In the genomic region with DNA sequence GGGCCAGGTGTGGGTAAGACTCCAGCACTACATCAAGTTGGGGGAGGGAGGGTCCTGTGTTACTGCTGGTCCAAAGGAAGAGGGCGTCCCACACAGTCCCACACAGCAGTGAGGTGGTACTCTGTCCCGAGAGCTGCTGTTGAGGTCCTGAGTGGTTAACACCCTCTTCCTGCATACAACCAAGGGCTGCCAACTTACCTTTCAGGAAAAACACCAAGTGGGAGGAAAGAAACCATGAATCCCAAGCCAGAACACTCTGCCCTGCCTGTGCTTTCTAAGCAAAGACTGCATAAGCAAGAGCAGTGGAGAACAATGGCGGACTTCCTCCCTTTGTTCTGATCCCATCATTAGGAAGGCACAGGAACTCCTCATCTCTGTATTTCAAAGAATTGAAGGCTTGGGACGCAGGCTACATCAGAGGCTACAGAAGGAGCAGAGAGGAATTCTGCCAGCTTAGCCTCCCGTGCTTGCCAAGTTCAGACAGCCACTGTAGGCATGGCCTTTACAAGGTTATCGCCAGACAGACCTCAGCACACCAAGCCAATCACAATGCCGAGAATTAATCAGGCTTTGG, we compare ENCODE assay signal across 8 mouse cellular contexts.
DNase-seq lines count a peak whose midpoint lies in the region; ATAC-seq and TF ChIP-seq lines count a peak whose summit lies in the region.

No protein-coding gene starts in this region.

- peaks cover 9% of the 10 kb centered on the region for H3K4me1 ChIP-seq in limb, embryonic 13.5 days
- no peaks in the 10 kb centered on the region for H3K4me1 ChIP-seq in limb, embryonic 10.5 days
- peaks cover 5% of the 10 kb centered on the region; the same call in 1 of the 2 replicates for H3K4me1 ChIP-seq in forebrain, postnatal 0 days (ENCODE audit: insufficient read depth)
- H3K4me1 ChIP-seq in midbrain, embryonic 15.5 days = peaks cover 14% of the 10 kb centered on the region

- H3K9me3 ChIP-seq in limb, embryonic 13.5 days = no peaks in the 10 kb centered on the region
- H3K9me3 ChIP-seq in limb, embryonic 10.5 days (replicated peaks) = no peaks in the 10 kb centered on the region
- no peaks in the 10 kb centered on the region for H3K9me3 ChIP-seq in forebrain, postnatal 0 days (ENCODE audit: low read length)
- H3K9me3 ChIP-seq in midbrain, embryonic 15.5 days = no peaks in the 10 kb centered on the region

- DNase-seq in limb, embryonic 10.5 days (ENCODE audit: low spot score) = no peak
- no peak for DNase-seq in forebrain, postnatal 0 days
- peak; percentile 47 to 57 for DNase-seq in kidney, adult 8-10 months
- DNase-seq in frontal cortex, adult 2 months (ENCODE audit: extremely low spot score in 1 of 2, low spot score in 1 of 2) = no peak
- DNase-seq in frontal cortex, postnatal 10 days (ENCODE audit: low spot score in 2 of 2) = no peak

- H3K4me2 ChIP-seq in limb, embryonic 13.5 days (replicated peaks) = no peak overlapping the region
- H3K4me2 ChIP-seq in forebrain, postnatal 0 days (ENCODE audit: low read depth) = no peak overlapping the region
- 0 out of 2 replicates have a peak overlapping the region, but pooled peaks have one; percentile 3 for H3K4me2 ChIP-seq in midbrain, embryonic 15.5 days

- no peaks in the 10 kb centered on the region for H3K27me3 ChIP-seq in limb, embryonic 13.5 days
- no peaks in the 10 kb centered on the region for H3K27me3 ChIP-seq in limb, embryonic 10.5 days (ENCODE audit: low read depth, poor library complexity, severe bottlenecking)
- no peaks in the 10 kb centered on the region for H3K27me3 ChIP-seq in forebrain, postnatal 0 days (ENCODE audit: insufficient read depth, low read length)
- H3K27me3 ChIP-seq in midbrain, embryonic 15.5 days (replicated peaks) = no peaks in the 10 kb centered on the region

- peak overlapping the region; percentile 28; the same call in 1 of the 2 replicates for H3K27ac ChIP-seq in limb, embryonic 13.5 days
- H3K27ac ChIP-seq in limb, embryonic 10.5 days = no peak overlapping the region; the same call in 1 of the 2 replicates
- H3K27ac ChIP-seq in forebrain, postnatal 0 days (ENCODE audit: low read depth, low read length) = peak overlapping the region; percentile 36; the same call in 1 of the 2 replicates
- H3K27ac ChIP-seq in midbrain, embryonic 15.5 days = peak overlapping the region; percentile 54

- no peak overlapping the region for H3K9ac ChIP-seq in limb, embryonic 13.5 days
- no peak overlapping the region for H3K9ac ChIP-seq in forebrain, postnatal 0 days
- no peak overlapping the region for H3K9ac ChIP-seq in midbrain, embryonic 15.5 days

- peaks cover 23% of the 10 kb centered on the region for H3K36me3 ChIP-seq in limb, embryonic 13.5 days
- no peaks in the 10 kb centered on the region for H3K36me3 ChIP-seq in limb, embryonic 10.5 days
- H3K36me3 ChIP-seq in forebrain, postnatal 0 days (ENCODE audit: insufficient read depth) = peaks cover 3% of the 10 kb centered on the region; the same call in 1 of the 2 replicates
- no peaks in the 10 kb centered on the region; the same call in 1 of the 2 replicates for H3K36me3 ChIP-seq in midbrain, embryonic 15.5 days (replicated peaks)

- no peak for ATAC-seq in limb, embryonic 13.5 days (ENCODE audit: low FRiP score, low read depth)
- peak; percentile 56; the same call in 1 of the 2 replicates for ATAC-seq in forebrain, postnatal 0 days
- ATAC-seq in midbrain, embryonic 15.5 days (replicated peaks) = peak; percentile 65
- ATAC-seq in activated CD4-positive, CD25-positive, alpha-beta regulatory T cell, adult 4 months = no peak

- no peak for TF ChIP-seq CTCF in forebrain, postnatal 0 days (IDR thresholded peaks at IDR 0.05; ENCODE audit: low read depth)

- WGBS in limb, embryonic 13.5 days = 77% methylated on average over 7 of the region's 7 CpGs
- 91% methylated on average over 7 of the region's 7 CpGs for WGBS in limb, embryonic 10.5 days
- 24% methylated on average over 7 of the region's 7 CpGs for WGBS in forebrain, postnatal 0 days
- WGBS in midbrain, embryonic 15.5 days = 40% methylated on average over 7 of the region's 7 CpGs

- no peak overlapping the region for H3K4me3 ChIP-seq in limb, embryonic 13.5 days
- H3K4me3 ChIP-seq in limb, embryonic 10.5 days = no peak overlapping the region
- H3K4me3 ChIP-seq in forebrain, postnatal 0 days (ENCODE audit: low read depth, low read length) = no peak overlapping the region
- H3K4me3 ChIP-seq in midbrain, embryonic 15.5 days = no peak overlapping the region

Comparison
In these comparisons a context has a peak if more than half of its experiments do, and no peak if none do; other contexts are left out.
1. ATAC-seq: peak in forebrain, postnatal 0 days (single experiment) and midbrain, embryonic 15.5 days (single experiment); none in limb, embryonic 13.5 days (single experiment) and activated CD4-positive, CD25-positive, alpha-beta regulatory T cell, adult 4 months (single experiment).
2. DNase-seq: peak in kidney, adult 8-10 months (2 of 2); none in limb, embryonic 10.5 days (single experiment), forebrain, postnatal 0 days (single experiment), frontal cortex, adult 2 months (0 of 2) and frontal cortex, postnatal 10 days (0 of 2).